Mouse (Mus musculus): ENCODE measurements around the gene Gm17455.

The Gm17455 gene

GRCm38 (mm10) chr10:60399449-60399848 lies at the start of gene Gm17455:
Gm17455 (plus strand) TSS chr10:60399726.
- in situ Hi-C loops (cut with MboI), result no loop called here

GRCm38 (mm10) chr10:60350077-60350804 lies 49.3 kb upstream of the Gm17455 start:
- in situ Hi-C loops (cut with MboI), result no loop called here

GRCm38 (mm10) chr10:60350805-60351167 lies 48.7 kb upstream of the Gm17455 start:
- in situ Hi-C loops (cut with MboI), result no loop called here

GRCm38 (mm10) chr10:60351248-60351647 lies 48.3 kb upstream of the Gm17455 start:
- in situ Hi-C loops (cut with MboI), result no loop called here

GRCm38 (mm10) chr10:60351761-60352455 lies 47.6 kb upstream of the Gm17455 start:
- in situ Hi-C loops (cut with MboI), result no loop called here

GRCm38 (mm10) chr10:60353241-60354002 lies 46.1 kb upstream of the Gm17455 start:
- in situ Hi-C loops (cut with MboI), result no loop called here

- in situ Hi-C loops (cut with MboI), result no loop called here
These were observed 45.6 kb upstream of the Gm17455 start for GRCm38 (mm10) chr10:60354003-60354325.

GRCm38 (mm10) chr10:60354881-60355677 lies 44.4 kb upstream of the Gm17455 start:
- in situ Hi-C loops (cut with MboI), result no loop called here

- in situ Hi-C loops (cut with MboI), result no loop called here
These were observed 42.1 kb upstream of the Gm17455 start for GRCm38 (mm10) chr10:60357441-60357840.

- in situ Hi-C loops (cut with MboI), result no loop called here
These were observed 41.6 kb upstream of the Gm17455 start for GRCm38 (mm10) chr10:60357901-60358300.

GRCm38 (mm10) chr10:60358776-60359175 lies 40.8 kb upstream of the Gm17455 start:
- in situ Hi-C loops (cut with MboI), result no loop called here

GRCm38 (mm10) chr10:60361615-60362309 lies 37.8 kb upstream of the Gm17455 start:
- in situ Hi-C loops (cut with MboI), result no loop called here

GRCm38 (mm10) chr10:60362310-60362628 lies 37.3 kb upstream of the Gm17455 start:
- in situ Hi-C loops (cut with MboI), result no loop called here

GRCm38 (mm10) chr10:60363426-60363825 lies 36.1 kb upstream of the Gm17455 start:
- in situ Hi-C loops (cut with MboI), result no loop called here

- in situ Hi-C loops (cut with MboI), result no loop called here
These were observed 32.4 kb upstream of the Gm17455 start for GRCm38 (mm10) chr10:60367145-60367544.

- in situ Hi-C loops (cut with MboI), result no loop called here
These were observed 31.6 kb upstream of the Gm17455 start for GRCm38 (mm10) chr10:60367904-60368303.

GRCm38 (mm10) chr10:60369405-60369804 lies 30.1 kb upstream of the Gm17455 start:
- in situ Hi-C loops (cut with MboI), result no loop called here

GRCm38 (mm10) chr10:60370098-60370497 lies 29.4 kb upstream of the Gm17455 start:
- in situ Hi-C loops (cut with MboI), result no loop called here

GRCm38 (mm10) chr10:60370601-60371061 lies 28.9 kb upstream of the Gm17455 start:
- in situ Hi-C loops (cut with MboI), result no loop called here

GRCm38 (mm10) chr10:60371596-60372386 lies 27.7 kb upstream of the Gm17455 start:
- in situ Hi-C loops (cut with MboI), result no loop called here

GRCm38 (mm10) chr10:60373543-60373936 lies 26.0 kb upstream of the Gm17455 start:
- in situ Hi-C loops (cut with MboI), result no loop called here

Data from mature B cell (primary cell).